Mouse (Mus musculus) ES-Bruce4 (cell line): ENCODE data around the gene Padi1.

ENCODE experiments used
- CTCF ChIP-seq: IDR thresholded peaks from one replicate; pipeline ENCODE4 v1.8.1; 2011; ENCODE audit warnings: low read depth, low read length
- EP300 ChIP-seq: IDR thresholded peaks from 2 replicates; pipeline ENCODE4 v1.6.1; 2011; ENCODE audit warnings: low read depth, low read length; ENCODE audit not compliant: insufficient read depth
- POLR2A ChIP-seq: IDR thresholded peaks from one replicate; pipeline ENCODE4 v1.8.1; 2011; ENCODE audit warnings: low read length; ENCODE audit not compliant: insufficient read depth

- TF ChIP-seq CTCF = no peak
- no peak for TF ChIP-seq POLR2A
- TF ChIP-seq EP300 = no peak
Observed at GRCm38 (mm10) chr4:140804601-140805000, 41.0 kb downstream of the Padi1 start.
